Mouse (Mus musculus) mouse trophoblast stem cell (cell line): ENCODE measurements around the gene Abhd17a.

Source experiments
- in situ Hi-C, 2 experiments: fragments of 300-500 bp; cut with MseI, MboI; formaldehyde crosslinking; loops; 2 replicates in 1 of 2; 3 replicates in 1 of 2; pipeline ENCODE4 v1.15.1; 2025

The Abhd17a gene

GRCm38 (mm10) chr10:80577195-80578130 lies 12.7 kb downstream of the Abhd17a start, which contains the start of gene Klf16:
Gene Klf16, minus strand, starts transcription at chr10:80577321.
- in situ Hi-C loops = no loop called here

GRCm38 (mm10) chr10:80576351-80577194 lies 13.6 kb downstream of the Abhd17a start:
- in situ Hi-C loops = no loop called here

- in situ Hi-C loops = no loop called here
Observed at GRCm38 (mm10) chr10:80575925-80576324, 14.2 kb downstream of the Abhd17a start.

GRCm38 (mm10) chr10:80574896-80575295 lies 15.2 kb downstream of the Abhd17a start:
- in situ Hi-C loops = no loop called here

- in situ Hi-C loops = no loop called here
Observed at GRCm38 (mm10) chr10:80573944-80574343, 16.2 kb downstream of the Abhd17a start.

GRCm38 (mm10) chr10:80572477-80572876 lies 17.7 kb downstream of the Abhd17a start:
- in situ Hi-C loops = no loop called here

- in situ Hi-C loops = no loop called here
Observed at GRCm38 (mm10) chr10:80570871-80571836, 19.0 kb downstream of the Abhd17a start.

- in situ Hi-C loops = no loop called here
Observed at GRCm38 (mm10) chr10:80570419-80570818, 19.7 kb downstream of the Abhd17a start.

GRCm38 (mm10) chr10:80569664-80570066 lies 20.5 kb downstream of the Abhd17a start:
- in situ Hi-C loops = no loop called here

GRCm38 (mm10) chr10:80568876-80569275 lies 21.3 kb downstream of the Abhd17a start:
- in situ Hi-C loops = no loop called here

GRCm38 (mm10) chr10:80566375-80567092 lies 23.6 kb downstream of the Abhd17a start:
- in situ Hi-C loops = no loop called here

- in situ Hi-C loops = no loop called here
Observed at GRCm38 (mm10) chr10:80561116-80561944, 28.8 kb downstream of the Abhd17a start, which contains the start of gene Rexo1. Gene Rexo1, minus strand, starts transcription at chr10:80561560.

GRCm38 (mm10) chr10:80560621-80561020 lies 29.5 kb downstream of the Abhd17a start:
- in situ Hi-C loops = no loop called here

GRCm38 (mm10) chr10:80559431-80559830 lies 30.7 kb downstream of the Abhd17a start:
- in situ Hi-C loops = no loop called here

- in situ Hi-C loops = no loop called here
Observed at GRCm38 (mm10) chr10:80557346-80557965, 32.7 kb downstream of the Abhd17a start.

GRCm38 (mm10) chr10:80553997-80554396 lies 36.1 kb downstream of the Abhd17a start:
- in situ Hi-C loops = no loop called here

GRCm38 (mm10) chr10:80553575-80553974 lies 36.6 kb downstream of the Abhd17a start:
- in situ Hi-C loops = no loop called here

- in situ Hi-C loops = no loop called here
Observed at GRCm38 (mm10) chr10:80552364-80552763, 37.8 kb downstream of the Abhd17a start.

- in situ Hi-C loops = no loop called here
Observed at GRCm38 (mm10) chr10:80549279-80549678, 40.9 kb downstream of the Abhd17a start.
